Mouse (Mus musculus) hindbrain, embryonic 13.5 days (tissue): ENCODE measurements at regions not wholly inside any gene's neighbourhood (a gene's known extent, or its start where the extent isn't known, plus 50 kb on each side); places are given as distances from the start of the nearest gene placed in this dataset.
"Not testable (repeated sequence)": the region's sequence is repeated elsewhere in the genome, so short reads cannot be mapped to it uniquely, and the experiment has no call there.

Source experiments
- ATAC-seq: fragments of 200-750 bp; cut with Nextera tagmentation; 2 replicates; pipeline ENCODE4 v1.8.0; 2017; ENCODE audit warnings: moderate TSS enrichment; ENCODE audit not compliant: low FRiP score
- H3K27ac ChIP-seq: fragments of 300-500 bp; sonication (generic); 2 replicates; pipeline ENCODE4 v1.5.1; 2015; ENCODE audit warnings: inconsistent platforms, mild to moderate bottlenecking, moderate library complexity
- H3K27me3 ChIP-seq: fragments of 300-500 bp; sonication (generic); 2 replicates; pipeline ENCODE4 v1.6.1; 2015; ENCODE audit warnings: mild to moderate bottlenecking, inconsistent platforms
- H3K36me3 ChIP-seq: fragments of 300-500 bp; sonication (generic); 2 replicates; pipeline ENCODE4 v1.6.1; 2015; ENCODE audit warnings: mild to moderate bottlenecking, inconsistent platforms
- H3K4me1 ChIP-seq: fragments of 300-500 bp; sonication (generic); replicated peaks from 2 replicates; pipeline ENCODE4 v1.6.1; 2015; ENCODE audit warnings: inconsistent platforms
- H3K4me2 ChIP-seq: fragments of 300-500 bp; sonication (generic); 2 replicates; pipeline ENCODE4 v1.6.1; 2015; ENCODE audit warnings: inconsistent platforms, mild to moderate bottlenecking, moderate library complexity
- H3K4me3 ChIP-seq: fragments of 300-500 bp; sonication (generic); 2 replicates; pipeline ENCODE4 v1.5.1; 2015; ENCODE audit warnings: mild to moderate bottlenecking, inconsistent platforms
- H3K9ac ChIP-seq: fragments of 300-500 bp; sonication (generic); 2 replicates; pipeline ENCODE4 v1.6.1; 2015; ENCODE audit warnings: mild to moderate bottlenecking, inconsistent platforms
- H3K9me3 ChIP-seq: fragments of 300-500 bp; sonication (generic); 2 replicates; pipeline ENCODE4 v1.6.1; 2016; ENCODE audit warnings: inconsistent platforms
- WGBS: fragments of 180-500 bp; shearing (Covaris S2); methylation state at CpG from one replicate; pipeline ENCODE4 v1.1.7; 2015; 5-methylcytosine and 5-hydroxymethylcytosine counted together

- Histone ChIP-seq H3K27ac (no peak overlapping the region), H3K36me3 (no peaks in the 10 kb centered on the region), H3K27me3 (no peaks in the 10 kb centered on the region), H3K4me1 (no peaks in the 10 kb centered on the region), H3K4me3 (no peak overlapping the region), H3K9ac (no peak overlapping the region), H3K9me3 (peaks cover 56% of the 10 kb centered on the region), H3K4me2 (no peak overlapping the region)
- WGBS, result 87% methylated on average over 6 of the region's 6 CpGs
- no peak for ATAC-seq
These were observed 91.4 kb downstream of the Gm21738 start for GRCm38 (mm10) chr14:19327321-19327720.

GRCm38 (mm10) chr14:19311614-19312013 lies 107.1 kb downstream of the Gm21738 start:
- no peak overlapping the region for H3K27ac ChIP-seq
- no peak for ATAC-seq
- H3K27me3 ChIP-seq, result no peaks in the 10 kb centered on the region
- H3K36me3 ChIP-seq, result no peaks in the 10 kb centered on the region
- H3K4me1 ChIP-seq, result no peaks in the 10 kb centered on the region
- H3K9ac ChIP-seq, result no peak overlapping the region
- WGBS, result 74% methylated on average over 21 of the region's 21 CpGs
- H3K4me3 ChIP-seq, result no peak overlapping the region
- peaks cover 22% of the 10 kb centered on the region for H3K9me3 ChIP-seq
- H3K4me2 ChIP-seq, result no peak overlapping the region

GRCm38 (mm10) chr14:19302859-19303258 lies 115.9 kb downstream of the Gm21738 start:
- not testable (repeated sequence) for H3K4me3 ChIP-seq, ATAC-seq
- 57% methylated on average over 4 of the region's 4 CpGs for WGBS

GRCm38 (mm10) chr14:19279096-19279495 lies 139.6 kb downstream of the Gm21738 start:
- H3K9me3 ChIP-seq, result peaks cover 37% of the 10 kb centered on the region

More at GRCm38 (mm10) chr14:19302859-19303258, 115.9 kb downstream of the Gm21738 start:
- peaks cover 13% of the 10 kb centered on the region; the same call in 1 of the 2 replicates for H3K9me3 ChIP-seq
- not testable (repeated sequence) for H3K36me3 ChIP-seq, H3K9ac ChIP-seq, H3K27ac ChIP-seq, H3K27me3 ChIP-seq, H3K4me1 ChIP-seq, H3K4me2 ChIP-seq

GRCm38 (mm10) chr14:19277777-19278385 lies 140.8 kb downstream of the Gm21738 start:
- no peaks in the 10 kb centered on the region for H3K36me3 ChIP-seq
- WGBS, result 69% methylated on average over 4 of the region's 4 CpGs
- H3K4me3 ChIP-seq, result no peak overlapping the region
- no peaks in the 10 kb centered on the region for H3K27me3 ChIP-seq
- H3K4me1 ChIP-seq, result no peaks in the 10 kb centered on the region
- no peak overlapping the region for H3K27ac ChIP-seq
- H3K9ac ChIP-seq, result no peak overlapping the region
- no peak overlapping the region for H3K4me2 ChIP-seq
- peak; percentile 59; the same call in 1 of the 2 replicates for ATAC-seq
- H3K9me3 ChIP-seq, result peaks cover 46% of the 10 kb centered on the region

More at GRCm38 (mm10) chr14:19279096-19279495, 139.6 kb downstream of the Gm21738 start:
- H3K4me3 ChIP-seq, result no peak overlapping the region
- 94% methylated on average over 1 of the region's 1 CpGs for WGBS
- H3K36me3 ChIP-seq, result no peaks in the 10 kb centered on the region
- H3K27ac ChIP-seq, result no peak overlapping the region
- H3K4me1 ChIP-seq, result no peaks in the 10 kb centered on the region
- H3K27me3 ChIP-seq, result no peaks in the 10 kb centered on the region
- ATAC-seq, result no peak
- no peak overlapping the region for H3K4me2 ChIP-seq
- H3K9ac ChIP-seq, result no peak overlapping the region
